Mouse (Mus musculus) hindbrain, embryonic 11.5 days (tissue): ENCODE measurements around the gene Cpped1. TPM values are rescaled to one million over a fixed set of nuclear protein-coding genes. Genes with fewer than 3 reads are reported as not detected.

Experiments used
- ATAC-seq: fragments of 200-750 bp; cut with Nextera tagmentation; 2 replicates; pipeline ENCODE4 v1.8.0; 2017; ENCODE audit warnings: mild to moderate bottlenecking, moderate TSS enrichment, moderate library complexity; ENCODE audit not compliant: low FRiP score
- DNase-seq: peaks from one replicate; pipeline ENCODE4 v3.0.0-alpha.2; 2015; ENCODE audit warnings: low spot score
- H3K27ac ChIP-seq: fragments of 300-500 bp; sonication (generic); 2 replicates; pipeline ENCODE4 v1.5.1; 2014; ENCODE audit warnings: mild to moderate bottlenecking, low read depth, low read length
- H3K27me3 ChIP-seq: fragments of 300-500 bp; sonication (generic); 2 replicates; pipeline ENCODE4 v1.6.1; 2014; ENCODE audit warnings: mild to moderate bottlenecking, low read length, moderate library complexity, mixed read lengths; ENCODE audit not compliant: control insufficient read depth, insufficient read depth
- H3K36me3 ChIP-seq: fragments of 300-500 bp; sonication (generic); 2 replicates; pipeline ENCODE4 v1.6.1; 2014; ENCODE audit warnings: mild to moderate bottlenecking, low read length, moderate library complexity, mixed read lengths; ENCODE audit not compliant: control insufficient read depth, insufficient read depth
- H3K4me1 ChIP-seq: fragments of 300-500 bp; sonication (generic); replicated peaks from 2 replicates; pipeline ENCODE4 v1.6.1; 2014; ENCODE audit warnings: low read length, mixed read lengths; ENCODE audit not compliant: control insufficient read depth, insufficient read depth
- H3K4me2 ChIP-seq: fragments of 300-500 bp; sonication (generic); replicated peaks from 2 replicates; pipeline ENCODE4 v1.6.1; 2014; ENCODE audit warnings: mild to moderate bottlenecking, low read depth, low read length
- H3K4me3 ChIP-seq: fragments of 300-500 bp; sonication (generic); 2 replicates; pipeline ENCODE4 v1.5.1; 2014; ENCODE audit warnings: low read depth, low read length
- H3K9ac ChIP-seq: fragments of 300-500 bp; sonication (generic); 2 replicates; pipeline ENCODE4 v1.6.1; 2014; ENCODE audit warnings: low read depth, low read length
- H3K9me3 ChIP-seq: fragments of 300-500 bp; sonication (generic); 2 replicates; pipeline ENCODE4 v1.6.1; 2016; ENCODE audit warnings: low read length; ENCODE audit not compliant: control insufficient read depth
- WGBS: fragments of 180-500 bp; shearing (Covaris S2); extraction: QIAGEN DNeasy Blood & Tissue Kit; methylation state at CpG from one replicate; pipeline ENCODE4 v1.1.7; 2014; 5-methylcytosine and 5-hydroxymethylcytosine counted together
- polyA plus RNA-seq: library from polyadenylated mRNA; unstranded; fragments of >200 nt; fragmentation: Nextera tagmentation; extraction: Ambion mirVana; gene quantifications from 2 replicates; pipeline ENCODE4 v1.2.1, GENCODE M21; 2014

Cpped1 gene
- polyA plus RNA-seq, 1 experiment from 2014 or later, result 17.0 TPM

GRCm38 (mm10) chr16:11772318-11772717 is 136.9 kb downstream of the Cpped1 start:
- Histone ChIP-seq H3K27ac (no peak overlapping the region), H3K4me3 (no peak overlapping the region), H3K36me3 (no peaks in the 10 kb centered on the region), H3K9ac (no peak overlapping the region), H3K27me3 (no peaks in the 10 kb centered on the region), H3K9me3 (no peaks in the 10 kb centered on the region), H3K4me1 (no peaks in the 10 kb centered on the region), H3K4me2 (no peak overlapping the region)
- ATAC-seq, result no peak
- WGBS, result 85% methylated on average over 2 of the region's 2 CpGs
- DNase-seq, result no peak

- H3K9me3 ChIP-seq, result no peaks in the 10 kb centered on the region
- WGBS, result 87% methylated on average over 7 of the region's 7 CpGs
- no peaks in the 10 kb centered on the region for H3K36me3 ChIP-seq
- DNase-seq (no peak), ATAC-seq (no peak)
- no peak overlapping the region for H3K4me2 ChIP-seq
- no peaks in the 10 kb centered on the region for H3K4me1 ChIP-seq
- no peaks in the 10 kb centered on the region for H3K27me3 ChIP-seq
- no peak overlapping the region for H3K9ac ChIP-seq
- H3K27ac ChIP-seq, result no peak overlapping the region
- no peak overlapping the region for H3K4me3 ChIP-seq
Measured at GRCm38 (mm10) chr16:11757951-11758350, 151.3 kb downstream of the Cpped1 start.

GRCm38 (mm10) chr16:11757471-11757870 is 151.8 kb downstream of the Cpped1 start:
- H3K4me2 ChIP-seq, result no peak overlapping the region
- H3K36me3 ChIP-seq, result no peaks in the 10 kb centered on the region
- ATAC-seq, result no peak
- no peaks in the 10 kb centered on the region for H3K9me3 ChIP-seq
- H3K27ac ChIP-seq, result no peak overlapping the region
- no peaks in the 10 kb centered on the region for H3K27me3 ChIP-seq
- DNase-seq, result no peak
- no peaks in the 10 kb centered on the region for H3K4me1 ChIP-seq
- no peak overlapping the region for H3K4me3 ChIP-seq
- no peak overlapping the region for H3K9ac ChIP-seq
- WGBS, result 89% methylated on average over 8 of the region's 8 CpGs

GRCm38 (mm10) chr16:11756598-11757245 is 152.5 kb downstream of the Cpped1 start:
- DNase-seq, result no peak
- ATAC-seq, result no peak
- H3K9me3 ChIP-seq, result no peaks in the 10 kb centered on the region
- H3K4me3 ChIP-seq, result no peak overlapping the region
- H3K36me3 ChIP-seq, result no peaks in the 10 kb centered on the region
- no peak overlapping the region for H3K27ac ChIP-seq
- WGBS, result 85% methylated on average over 1 of the region's 1 CpGs
- no peaks in the 10 kb centered on the region for H3K27me3 ChIP-seq
- no peaks in the 10 kb centered on the region for H3K4me1 ChIP-seq
- no peak overlapping the region for H3K4me2 ChIP-seq
- H3K9ac ChIP-seq, result no peak overlapping the region

- no peak overlapping the region for H3K4me2 ChIP-seq
- no peaks in the 10 kb centered on the region for H3K27me3 ChIP-seq
- 88% methylated on average over 9 of the region's 9 CpGs for WGBS
- H3K4me3 ChIP-seq, result no peak overlapping the region
- H3K36me3 ChIP-seq, result no peaks in the 10 kb centered on the region
- no peak overlapping the region for H3K27ac ChIP-seq
- DNase-seq (no peak), ATAC-seq (no peak)
- no peaks in the 10 kb centered on the region for H3K9me3 ChIP-seq
- H3K4me1 ChIP-seq, result no peaks in the 10 kb centered on the region
- no peak overlapping the region for H3K9ac ChIP-seq
Measured at GRCm38 (mm10) chr16:11755281-11756066, 153.8 kb downstream of the Cpped1 start.

- H3K27ac ChIP-seq, result no peak overlapping the region
- no peaks in the 10 kb centered on the region for H3K4me1 ChIP-seq
- DNase-seq (no peak), ATAC-seq (no peak)
- 93% methylated on average over 2 of the region's 2 CpGs for WGBS
- H3K9ac ChIP-seq, result no peak overlapping the region
- no peaks in the 10 kb centered on the region for H3K9me3 ChIP-seq
- H3K27me3 ChIP-seq, result no peaks in the 10 kb centered on the region
- no peak overlapping the region for H3K4me3 ChIP-seq
- H3K4me2 ChIP-seq, result no peak overlapping the region
- H3K36me3 ChIP-seq, result no peaks in the 10 kb centered on the region
Measured at GRCm38 (mm10) chr16:11754136-11754535, 155.1 kb downstream of the Cpped1 start.

Other genes with a start within 250 kb of the Cpped1 start
- 1.3 and 1.7 TPM in 2 replicates for gene Shisa9, start 74.7 kb upstream of the Cpped1 start, polyA plus RNA-seq